Mouse (Mus musculus) frontal cortex, postnatal 25 days (tissue): Measurements from ENCODE around the gene Marveld2.
A peak's percentile ranks its signal among the peaks of the same experiment; 100 is the strongest.

Source experiments
- DNase-seq, 2 experiments: peaks; one replicate each; pipeline ENCODE4 v3.0.0; 2022; ENCODE audit warnings: low spot score in 2 of 2

Marveld2 gene

DNA sequence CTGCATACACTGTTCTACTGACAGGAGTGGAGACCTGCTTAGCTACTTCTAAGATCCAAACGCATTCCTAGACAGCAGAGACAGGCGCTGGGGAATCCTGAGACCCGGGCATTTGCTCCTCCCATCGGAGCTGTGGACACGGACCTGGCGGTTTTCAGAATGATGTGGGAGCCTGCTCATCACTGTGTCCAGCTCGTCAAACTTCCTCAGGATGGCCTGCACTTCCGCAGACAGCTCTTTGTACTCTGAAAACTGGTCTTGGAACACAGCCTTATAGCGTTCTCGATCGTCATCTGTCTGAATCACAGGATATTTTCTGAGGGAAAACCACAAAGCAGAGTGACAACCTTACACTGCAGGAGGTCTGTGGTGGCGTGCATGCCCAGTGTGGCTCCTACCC is 16.5 kb downstream of the Marveld2 start:
- DNase-seq: no peak

DNA sequence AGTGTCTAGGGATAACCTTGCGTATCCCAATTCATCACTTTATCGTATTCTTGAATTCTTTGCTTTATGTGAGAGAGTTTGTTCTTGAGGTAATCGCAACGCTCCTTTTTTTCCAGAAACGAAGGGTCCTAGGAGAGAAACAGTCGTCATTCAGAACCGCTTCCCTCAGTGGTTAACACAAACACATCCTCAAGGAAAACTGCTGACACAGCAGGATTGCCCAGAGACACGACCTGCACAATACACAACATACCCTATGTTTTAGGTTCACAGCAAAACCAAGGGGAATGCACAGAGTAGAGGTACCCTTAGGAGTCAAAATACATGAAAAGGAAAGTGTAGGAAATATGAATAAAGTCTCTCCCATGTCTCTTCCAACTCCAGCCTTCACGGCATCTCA is 19.5 kb downstream of the Marveld2 start:
- DNase-seq: no peak

DNA sequence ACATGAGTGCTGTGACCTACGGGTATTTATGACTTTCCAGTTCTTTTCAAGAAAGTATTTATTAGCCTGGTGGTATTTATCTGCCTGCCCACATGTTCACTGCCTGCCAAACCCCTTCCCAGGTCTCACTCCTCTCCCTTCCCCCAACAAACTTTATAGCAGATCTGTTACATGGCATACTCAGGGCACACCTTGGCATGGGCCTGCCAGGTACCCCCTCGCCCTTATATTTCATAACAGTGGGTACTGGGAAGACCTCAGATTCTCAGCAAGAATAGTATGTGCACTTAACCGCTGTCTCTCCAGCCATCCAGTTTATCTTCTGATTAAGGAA is 21.3 kb downstream of the Marveld2 start:
- no peak for DNase-seq

DNA sequence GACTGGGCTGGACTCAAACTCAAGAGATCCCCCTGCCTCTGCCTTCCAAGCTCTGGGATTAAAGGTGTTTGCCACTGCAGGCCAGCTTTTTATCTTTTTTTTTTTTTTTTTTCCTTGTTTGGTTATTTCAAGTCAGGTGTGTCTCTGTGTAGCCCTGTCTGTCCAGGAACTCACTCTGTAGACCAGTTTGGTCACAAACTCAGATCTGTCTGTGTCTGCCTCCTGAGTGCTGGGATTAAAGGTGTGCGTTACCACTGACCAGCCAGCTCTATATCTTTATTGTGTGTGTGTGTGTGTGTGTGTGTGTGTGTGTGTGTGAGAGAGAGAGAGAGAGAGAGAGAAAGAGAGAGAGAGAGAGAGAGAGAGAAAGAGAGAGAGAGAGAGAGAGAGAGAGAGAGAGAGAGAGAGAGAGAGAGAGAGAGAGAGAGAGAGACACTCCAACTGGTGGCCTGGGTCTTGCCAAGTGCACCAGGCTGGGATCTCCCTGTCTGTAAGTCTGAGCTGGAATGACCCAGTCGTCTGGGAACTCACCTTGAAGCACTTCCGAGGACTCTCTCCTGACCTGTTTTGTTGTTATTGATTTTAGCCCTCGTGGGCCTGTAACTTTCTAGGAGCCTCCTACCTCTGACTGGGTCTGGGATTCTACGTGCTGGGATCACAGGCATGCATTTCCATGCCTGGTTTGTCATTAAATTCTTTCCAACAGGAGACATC is 21.8 kb downstream of the Marveld2 start:
- no peak for DNase-seq

DNA sequence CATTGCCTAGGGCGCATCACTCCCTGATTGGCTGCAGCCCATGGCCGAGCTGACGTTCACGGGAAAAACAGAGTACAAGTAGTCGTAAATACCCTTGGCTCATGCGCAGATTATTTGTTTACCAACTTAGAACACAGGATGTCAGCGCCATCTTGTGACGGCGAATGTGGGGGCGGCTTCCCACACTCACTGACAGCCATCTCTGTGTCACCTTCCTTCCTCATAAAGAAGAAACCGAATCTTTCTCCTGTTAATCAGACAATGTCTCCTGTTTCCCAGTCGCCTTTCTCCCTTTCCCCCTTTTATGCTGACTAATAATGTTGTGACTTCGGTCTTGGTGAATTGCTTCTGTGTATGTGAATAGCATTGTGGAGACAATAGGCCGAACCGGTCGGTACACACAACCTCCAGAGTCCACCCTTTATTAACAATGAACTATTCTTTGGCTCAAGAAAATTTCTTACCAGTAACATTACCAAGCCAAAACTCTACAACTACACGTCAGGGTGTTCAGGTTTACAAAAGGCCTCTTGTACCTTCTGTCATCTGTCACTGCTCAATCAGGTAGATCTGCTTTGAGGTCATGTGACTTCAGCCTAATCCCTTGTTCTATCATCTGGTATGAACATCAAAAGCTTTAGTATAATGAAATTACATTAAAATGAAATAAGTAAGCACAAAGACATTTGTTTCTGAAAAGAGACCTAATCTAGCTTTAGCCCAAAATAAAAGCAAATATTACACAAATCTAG is 22.6 kb downstream of the Marveld2 start:
- DNase-seq: no peak

DNA sequence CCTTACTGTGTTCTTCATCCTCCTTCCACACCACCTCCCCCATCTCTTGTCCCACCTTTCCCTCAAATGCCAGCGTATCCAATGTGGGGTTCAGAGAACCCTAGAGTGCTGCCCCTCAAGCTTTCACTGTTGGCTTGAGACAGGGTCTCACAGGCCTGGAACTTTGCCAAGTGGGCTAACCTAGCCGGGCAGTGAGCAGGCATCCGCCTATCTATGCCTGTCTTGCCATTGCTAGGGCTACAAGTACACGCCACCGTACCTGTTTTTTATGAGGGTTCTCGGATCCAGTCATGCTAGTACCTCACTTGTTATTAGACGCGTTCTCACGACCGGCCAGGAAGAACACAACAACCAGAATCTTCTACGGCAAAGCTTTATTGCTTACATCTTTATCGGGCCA is 28.1 kb downstream of the Marveld2 start:
- no peak for DNase-seq

DNA sequence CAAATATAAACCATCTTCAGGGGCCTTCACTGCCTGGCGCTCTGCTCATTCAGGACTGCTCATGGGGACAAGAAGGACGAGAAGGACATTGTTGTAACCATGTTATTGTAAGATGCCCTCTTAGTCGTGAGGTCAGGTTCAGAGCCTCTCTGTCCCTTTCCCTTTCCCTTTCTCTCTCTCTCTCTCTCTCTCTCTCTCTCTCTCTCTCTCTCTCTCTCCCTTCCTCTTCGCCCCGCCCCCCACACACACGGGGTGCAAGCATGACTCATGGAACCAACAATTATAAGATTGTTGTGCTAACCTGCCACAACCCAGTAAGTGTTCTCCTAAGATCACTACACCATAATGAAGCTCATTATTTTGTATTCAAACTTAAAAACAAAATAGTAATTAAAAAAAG is 34.6 kb downstream of the Marveld2 start:
- no peak for DNase-seq

DNA sequence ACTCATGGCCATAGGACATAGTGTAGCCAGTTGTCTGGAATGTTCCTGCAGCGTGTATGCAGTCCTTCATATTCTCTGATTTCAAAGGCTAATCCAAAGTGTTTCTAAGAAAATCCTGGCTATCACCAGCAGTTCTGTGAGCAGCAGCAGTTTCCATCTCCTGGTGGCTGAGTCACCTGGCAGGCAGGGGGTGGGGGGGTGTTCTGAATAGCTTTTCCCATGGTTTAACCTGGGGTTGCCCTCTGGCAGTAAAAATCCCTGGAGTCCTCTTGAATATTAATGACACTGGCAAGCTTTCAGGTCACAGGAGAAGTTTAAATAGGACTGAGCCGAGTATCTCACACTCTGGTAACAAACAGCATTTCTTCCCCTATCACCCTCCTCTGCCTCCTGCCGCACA is 35.1 kb downstream of the Marveld2 start:
- no peak for DNase-seq

DNA sequence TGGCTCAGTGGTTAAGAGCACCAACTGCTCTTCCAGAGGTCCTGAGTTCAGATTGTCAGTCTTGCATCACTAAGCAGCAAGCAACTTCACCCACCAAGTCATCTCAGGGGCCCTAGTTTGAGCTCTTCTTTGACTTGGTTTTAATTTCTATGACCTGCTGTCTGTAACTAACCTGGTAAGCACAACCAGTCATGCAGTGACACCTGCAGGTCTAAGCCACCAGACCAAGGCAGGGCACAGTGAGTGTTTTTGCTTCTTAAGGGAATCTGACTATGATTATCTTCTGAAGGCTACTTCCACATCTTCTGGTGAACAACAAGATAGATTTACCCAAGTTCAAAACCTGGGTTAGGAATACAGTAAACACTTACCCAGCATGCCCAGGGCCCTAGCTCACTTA is 36.8 kb downstream of the Marveld2 start:
- DNase-seq: no peak

DNA sequence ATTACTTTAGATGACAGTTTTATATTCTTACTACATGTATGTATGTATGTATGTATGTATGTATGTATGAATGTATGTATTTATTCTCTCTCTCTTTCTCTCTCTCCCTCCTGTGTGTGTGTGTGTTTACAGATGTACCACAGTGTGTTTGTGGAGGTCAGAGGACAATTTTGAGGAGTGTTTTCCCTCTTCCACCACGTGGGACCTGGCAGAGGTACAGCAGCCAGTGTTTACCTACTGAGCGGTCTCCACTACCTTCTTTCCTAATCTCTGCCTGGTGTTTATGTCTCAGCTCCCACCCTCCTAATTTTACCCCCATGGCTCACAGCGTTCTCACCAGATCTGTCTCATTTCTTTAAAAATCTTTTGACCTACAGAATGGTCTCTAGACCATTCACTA is 37.6 kb downstream of the Marveld2 start:
- no peak for DNase-seq

DNA sequence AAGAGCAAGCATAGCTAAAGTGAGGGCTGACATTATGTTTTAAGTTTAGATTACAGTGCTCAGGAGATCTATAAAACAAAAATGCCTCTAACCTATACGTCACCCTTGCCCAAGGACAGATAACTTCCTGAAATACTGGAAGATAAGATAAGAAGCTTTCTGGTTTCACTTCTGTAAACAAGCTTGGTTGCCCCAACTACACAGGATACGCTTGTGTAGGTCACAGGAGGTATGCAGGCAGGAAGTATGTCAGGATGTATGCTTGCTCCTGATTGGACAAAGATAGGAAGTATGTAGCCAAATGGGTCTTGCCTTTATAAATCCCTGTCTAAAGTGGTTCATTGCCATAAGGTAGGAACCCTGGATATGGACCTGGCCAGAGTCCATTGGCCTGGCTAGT is 40.8 kb downstream of the Marveld2 start:
- DNase-seq: no peak

DNA sequence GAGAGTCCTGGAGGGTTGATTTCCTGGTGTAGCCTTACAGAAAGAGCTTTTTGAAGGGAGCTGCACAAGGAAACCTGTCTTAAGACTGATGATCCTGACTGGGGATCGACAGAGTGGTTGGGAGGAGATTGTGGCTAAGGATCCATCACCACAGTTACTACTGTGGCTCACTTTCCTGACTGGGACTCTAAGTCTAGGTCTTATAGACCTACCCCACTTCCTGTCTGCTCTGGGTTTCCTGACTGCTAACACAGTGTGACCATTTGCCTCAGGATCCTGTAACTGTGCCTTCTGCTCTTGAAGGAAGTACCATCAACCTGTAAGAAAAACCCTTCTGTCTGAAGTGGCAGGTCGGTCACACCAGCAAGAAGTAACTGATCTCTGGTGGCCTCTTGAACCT is 46.1 kb downstream of the Marveld2 start:
- no peak for DNase-seq

DNA sequence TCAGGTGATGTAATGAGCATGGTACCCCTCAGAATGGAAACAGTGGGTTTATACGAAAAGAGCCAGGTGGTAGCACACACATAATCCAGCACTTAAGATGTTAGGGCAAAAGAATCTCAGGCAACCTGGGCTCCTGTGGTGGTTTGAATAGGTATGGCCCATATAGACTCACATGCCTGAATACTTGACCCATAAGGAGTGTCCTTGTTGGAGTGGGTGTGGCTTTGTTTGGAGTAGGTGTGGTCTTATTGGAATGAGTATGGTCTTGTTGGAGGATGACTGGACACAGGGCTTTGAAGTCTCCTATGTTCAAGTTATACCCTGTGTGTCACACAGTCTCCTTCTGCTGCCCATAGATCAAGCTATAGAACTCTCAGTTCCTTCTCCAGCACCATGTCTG is 48.4 kb downstream of the Marveld2 start:
- no peak for DNase-seq

DNA sequence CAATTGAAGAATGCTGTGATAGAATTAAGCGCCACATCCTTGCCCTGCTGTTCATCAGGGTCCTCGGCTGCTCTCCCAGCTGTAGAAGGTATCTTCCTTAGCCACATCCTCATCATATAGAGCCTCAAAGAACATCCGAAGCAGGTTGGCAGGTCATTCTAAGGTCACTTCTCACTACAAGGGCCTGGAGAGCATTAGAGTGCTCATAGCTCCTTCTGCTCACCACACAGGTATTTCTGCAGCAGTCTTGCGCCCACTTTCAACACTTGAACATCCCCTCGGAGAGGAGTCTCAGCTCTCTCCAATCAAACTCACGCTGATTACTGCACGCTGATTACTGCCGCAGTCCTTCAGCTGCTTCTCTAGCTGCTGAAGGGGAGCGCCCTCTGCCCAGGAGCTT is 57.3 kb downstream of the Marveld2 start:
- DNase-seq: no peak

DNA sequence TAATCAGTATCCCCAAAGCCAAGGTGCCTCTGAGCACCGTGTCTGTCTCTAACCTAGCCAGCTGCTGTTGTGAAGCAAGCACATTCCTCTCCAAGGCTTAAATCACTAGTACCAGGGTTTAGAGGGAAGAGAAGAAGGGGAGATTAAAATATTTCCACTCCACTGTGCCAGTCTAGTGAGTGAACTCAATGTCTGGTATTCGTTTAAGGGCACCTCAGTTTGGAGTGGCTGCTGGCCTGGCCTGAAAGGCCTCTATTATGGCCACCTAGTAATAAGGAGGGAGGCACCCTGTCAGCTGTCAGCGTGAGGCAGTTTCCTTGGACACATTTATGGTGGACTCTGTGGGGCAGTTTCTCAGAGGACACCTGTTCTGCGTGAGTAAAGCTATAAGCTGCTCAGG is 59.8 kb downstream of the Marveld2 start:
- no peak for DNase-seq

DNA sequence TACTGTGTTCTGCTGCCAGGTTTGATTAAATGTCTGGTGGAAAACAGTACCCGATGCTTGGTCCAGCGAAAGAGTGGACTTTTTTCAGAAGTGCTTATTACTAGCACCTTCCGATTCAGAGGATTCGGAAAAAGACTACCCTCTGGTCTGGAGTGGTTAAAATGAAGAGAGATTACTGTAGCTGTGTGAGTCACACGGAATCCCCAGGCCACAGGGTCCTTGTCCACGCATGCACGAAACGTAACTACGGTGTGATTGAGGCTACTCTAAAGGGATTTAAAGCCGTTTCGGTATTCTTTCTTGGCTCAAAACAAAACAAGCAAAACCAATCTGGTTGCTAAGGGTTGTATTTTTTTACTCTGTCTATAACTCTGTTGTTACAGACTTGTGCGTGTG is 63.7 kb downstream of the Marveld2 start:
- no peak for DNase-seq

DNA sequence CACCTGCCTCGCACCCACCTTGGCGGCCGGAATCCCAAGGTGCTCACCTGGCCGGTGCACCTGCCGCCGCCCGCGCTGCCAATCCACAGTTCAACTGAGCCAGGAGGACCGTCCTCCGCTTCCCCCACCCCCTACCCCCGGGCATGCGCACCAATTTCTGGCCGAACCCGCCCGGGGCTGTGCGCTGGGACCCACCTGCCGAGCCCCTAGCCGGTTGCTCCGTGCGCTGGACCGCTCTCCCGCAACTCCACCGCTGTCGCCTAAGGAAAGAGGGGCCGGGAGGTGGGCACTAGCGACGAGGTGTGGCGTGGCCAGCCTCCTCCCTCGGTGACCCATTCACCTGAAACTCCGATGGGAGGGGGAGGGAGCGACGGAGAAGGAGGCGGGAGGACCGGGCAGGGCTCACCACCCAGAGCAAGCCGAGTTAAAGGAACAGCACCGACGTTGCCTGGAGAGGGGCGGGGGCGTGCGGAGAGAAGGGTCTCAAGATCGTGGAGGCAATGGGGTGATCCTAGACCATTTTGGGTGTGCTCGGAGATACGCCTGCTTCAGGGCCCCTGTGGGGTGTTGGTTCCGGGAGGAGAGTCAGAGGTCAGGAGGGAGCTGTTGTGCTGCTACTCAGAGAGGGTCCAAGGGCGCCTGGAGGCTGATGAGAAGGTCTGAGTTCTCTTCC is 64.3 kb downstream of the Marveld2 start, which contains the start of gene Ocln:
Gene Ocln, minus strand, starts transcription at position 350 of the 673 bp plus-strand sequence.
- peak in 1 of 2 experiments; percentile 4 for DNase-seq

DNA sequence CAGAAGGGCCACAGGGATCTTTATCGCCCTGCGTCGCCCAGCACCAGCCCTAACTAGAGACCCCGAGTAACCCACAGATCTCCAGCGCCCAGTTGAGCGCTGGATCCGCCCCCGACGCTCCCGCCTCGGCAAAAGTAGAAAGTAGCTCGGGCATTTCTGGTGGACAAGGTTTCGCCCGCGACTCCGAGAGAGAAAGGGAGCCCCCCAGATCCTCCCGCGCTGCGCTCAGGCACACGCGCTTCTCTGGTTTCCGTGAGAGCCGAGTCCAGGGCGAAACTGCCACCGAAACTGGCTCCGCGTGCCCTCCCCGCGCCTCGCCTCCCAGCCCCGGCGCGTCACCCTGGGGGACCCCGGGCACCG is 64.8 kb downstream of the Marveld2 start:
- DNase-seq: no peak

DNA sequence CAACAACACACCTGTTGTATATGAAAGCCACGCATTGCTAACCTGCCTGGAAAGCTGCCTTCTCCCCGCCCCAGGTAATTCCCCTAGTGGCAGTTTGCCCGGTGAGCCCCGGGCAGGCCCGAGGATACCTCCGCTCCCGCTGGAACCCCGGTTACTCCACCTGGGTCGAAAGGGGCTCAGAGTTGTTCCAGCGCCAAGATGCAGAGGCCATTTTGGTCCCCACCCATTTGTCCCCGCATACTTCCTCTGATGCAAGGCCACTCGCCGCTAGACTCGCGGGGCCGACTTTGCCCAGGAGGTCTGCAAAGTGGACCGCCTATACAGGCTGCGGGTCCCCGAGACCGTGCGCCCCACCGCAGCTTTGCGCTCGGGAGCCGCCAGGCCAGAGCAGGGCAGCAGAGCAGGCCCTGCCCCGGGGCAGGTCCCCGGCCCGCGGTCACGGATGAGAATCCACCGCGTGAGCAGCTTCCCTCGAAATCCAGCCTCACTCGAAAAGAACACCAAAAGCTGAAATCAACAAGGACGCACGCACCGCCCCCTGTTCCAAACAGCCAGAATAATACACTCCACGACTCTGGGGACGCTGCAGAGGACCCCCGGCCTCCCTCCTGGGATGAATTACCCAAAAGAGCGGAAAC is 65.3 kb downstream of the Marveld2 start:
- DNase-seq: no peak

DNA sequence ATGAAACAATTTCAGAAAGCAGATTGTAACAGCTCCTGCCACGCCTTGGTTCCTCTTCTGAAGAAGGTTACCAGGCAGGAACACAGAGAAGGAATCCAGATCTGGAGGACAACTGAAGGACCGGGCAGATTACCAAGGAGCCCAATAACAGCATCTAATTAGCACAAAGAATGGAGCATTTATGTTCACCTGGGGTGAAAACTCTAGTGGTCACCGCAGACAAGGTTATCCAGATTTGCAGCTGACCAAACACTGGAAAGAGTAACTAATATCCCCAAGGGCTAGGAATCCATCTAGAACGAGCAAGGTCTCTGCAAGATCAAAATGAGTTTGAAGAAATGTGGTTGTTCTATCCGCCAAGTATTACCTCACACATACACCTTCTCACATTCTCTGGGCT is 69.5 kb downstream of the Marveld2 start:
- DNase-seq: no peak
